Mouse (Mus musculus) embryonic facial prominence, embryonic 14.5 days (tissue): ENCODE results near the gene Olfr566. TPM values are rescaled to one million over a fixed set of nuclear protein-coding genes. Genes with fewer than 3 reads are reported as not detected.

Experiments used
- ATAC-seq: fragments of 200-750 bp; cut with Nextera tagmentation; 2 replicates; pipeline ENCODE4 v1.8.0; 2017; ENCODE audit warnings: low read depth, moderate number of reproducible peaks, moderate TSS enrichment
- DNase-seq: peaks from one replicate; pipeline ENCODE4 v3.0.0-alpha.2; 2015; ENCODE audit warnings: low spot score
- H3K27ac ChIP-seq: fragments of 300-500 bp; sonication (generic); replicated peaks from 2 replicates; pipeline ENCODE4 v1.5.1; 2014; ENCODE audit warnings: low read depth, mild to moderate bottlenecking, low read length, moderate library complexity
- H3K27me3 ChIP-seq: fragments of 300-500 bp; sonication (generic); replicated peaks from 2 replicates; pipeline ENCODE4 v1.6.1; 2014; ENCODE audit warnings: low read length; ENCODE audit not compliant: control insufficient read depth, insufficient read depth
- H3K36me3 ChIP-seq: fragments of 300-500 bp; sonication (generic); 2 replicates; pipeline ENCODE4 v1.6.1; 2014; ENCODE audit warnings: low read length, mixed read lengths; ENCODE audit not compliant: control insufficient read depth, insufficient read depth
- H3K4me1 ChIP-seq: fragments of 300-500 bp; sonication (generic); 2 replicates; pipeline ENCODE4 v1.6.1; 2014; ENCODE audit warnings: antibody characterized with exemption, low read length; ENCODE audit not compliant: control insufficient read depth, insufficient read depth
- H3K4me2 ChIP-seq: fragments of 300-500 bp; sonication (generic); 2 replicates; pipeline ENCODE4 v1.6.1; 2014; ENCODE audit warnings: low read depth, mild to moderate bottlenecking, low read length, moderate library complexity, mixed read lengths
- H3K4me3 ChIP-seq: fragments of 300-500 bp; sonication (generic); 2 replicates; pipeline ENCODE4 v1.5.1; 2014; ENCODE audit warnings: low read depth, mild to moderate bottlenecking, low read length
- H3K9ac ChIP-seq: fragments of 300-500 bp; sonication (generic); 2 replicates; pipeline ENCODE4 v1.6.1; 2014; ENCODE audit warnings: low read depth, mild to moderate bottlenecking, low read length, moderate library complexity, mixed read lengths
- H3K9me3 ChIP-seq: fragments of 300-500 bp; sonication (generic); 2 replicates; pipeline ENCODE4 v1.6.1; 2016; ENCODE audit warnings: low read length; ENCODE audit not compliant: control insufficient read depth
- WGBS: fragments of 180-500 bp; shearing (Covaris S2); extraction: QIAGEN DNeasy Blood & Tissue Kit; methylation state at CpG from one replicate; pipeline ENCODE4 v1.1.7; 2014; 5-methylcytosine and 5-hydroxymethylcytosine counted together
- polyA plus RNA-seq: library from polyadenylated mRNA; unstranded; fragments of >200 nt; fragmentation: Nextera tagmentation; extraction: Ambion mirVana; gene quantifications from 2 replicates; pipeline ENCODE4 v1.2.1, GENCODE M21; 2014

Gene Olfr566
- 0.14 TPM in 1 of 2 replicates, not detected in the other for polyA plus RNA-seq

DNA sequence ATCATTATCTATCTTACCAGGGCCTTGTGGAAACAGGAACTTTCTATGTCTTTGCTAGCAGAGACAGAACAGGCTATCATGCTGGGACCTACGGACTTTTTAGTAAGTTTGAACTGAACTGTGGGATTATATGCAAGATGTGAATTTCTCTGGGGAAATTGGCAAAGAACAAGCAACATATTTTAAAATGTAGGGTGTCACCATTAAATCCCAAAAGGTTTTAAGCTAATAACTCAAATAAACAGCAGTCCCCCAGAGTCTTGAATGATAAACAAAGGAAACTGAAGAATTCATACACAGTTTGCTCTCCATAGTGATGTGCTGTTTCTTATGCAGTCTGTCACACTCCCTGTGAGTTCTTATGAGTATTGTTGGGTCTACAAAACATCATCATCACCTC, at the start of gene Olfr566:
Olfr566 (minus strand) TSS at position 101 of the 400 bp plus-strand sequence.
- 83% methylated on average over 1 of the region's 1 CpGs for WGBS
- Histone ChIP-seq H3K36me3 (no peaks in the 10 kb centered on the region), H3K4me3 (no peak within 1 kb of the TSS), H3K9me3 (no peaks in the 10 kb centered on the region), H3K9ac (no peak within 1 kb of the TSS), H3K27ac (no peak within 1 kb of the TSS), H3K27me3 (no peaks in the 10 kb centered on the region), H3K4me1 (no peaks in the 10 kb centered on the region), H3K4me2 (no peak within 1 kb of the TSS)
- ATAC-seq (no peak), DNase-seq (no peak)

DNA sequence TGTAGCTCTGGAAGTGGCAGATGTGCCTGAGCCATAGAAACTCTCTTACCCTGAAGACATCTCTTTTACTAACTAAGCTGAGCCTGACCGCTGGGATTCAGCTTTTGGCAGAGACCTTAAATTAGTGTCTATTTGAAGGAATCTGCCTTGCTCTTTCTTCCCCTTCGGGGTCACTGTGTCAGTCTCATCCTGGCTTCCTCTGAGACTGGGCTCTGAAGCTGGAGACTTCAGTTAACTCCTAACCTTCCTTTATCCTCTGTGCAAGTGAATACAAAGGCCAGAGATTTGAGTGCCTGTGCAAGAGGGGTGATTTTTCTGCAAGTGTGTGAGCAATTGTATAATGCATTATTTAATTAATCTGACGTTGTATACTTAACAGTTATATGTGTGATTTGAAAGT, 32.2 kb upstream of the Olfr566 start, which contains the start of gene Olfr569:
Olfr569 (minus strand) TSS at position 101 of the 400 bp plus-strand sequence.
- Histone ChIP-seq H3K27ac (no peak within 1 kb of the TSS), H3K9ac (no peak within 1 kb of the TSS), H3K27me3 (no peaks in the 10 kb centered on the region), H3K4me2 (no peak within 1 kb of the TSS), H3K36me3 (no peaks in the 10 kb centered on the region), H3K4me1 (no peaks in the 10 kb centered on the region), H3K9me3 (no peaks in the 10 kb centered on the region), H3K4me3 (no peak within 1 kb of the TSS)
- no peak for DNase-seq
- ATAC-seq: no peak
- 57% methylated on average over 3 of the region's 3 CpGs for WGBS

DNA sequence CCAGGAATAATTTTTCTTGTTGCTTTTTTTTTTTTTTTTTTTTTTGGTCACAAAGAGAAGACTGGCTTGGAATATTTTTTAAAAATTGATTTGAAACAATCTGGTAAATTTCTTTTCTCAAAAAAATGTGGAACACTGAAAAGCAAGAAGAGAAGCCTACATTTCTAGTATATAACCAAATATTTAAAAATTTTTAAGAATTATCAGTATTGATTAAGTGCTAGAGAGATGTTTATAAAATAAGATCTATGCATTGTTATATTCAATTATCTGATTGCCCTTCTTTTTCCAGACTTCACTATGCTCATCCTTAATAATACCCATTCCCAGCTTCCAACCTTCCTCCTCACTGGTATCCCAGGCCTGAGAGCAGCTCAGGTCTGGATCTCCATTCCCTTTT, 18.3 kb upstream of the Olfr566 start, which contains the start of gene Olfr568:
Olfr568 (plus strand) TSS at position 301 of the 400 bp plus-strand sequence.
- Histone ChIP-seq H3K4me2 (no peak within 1 kb of the TSS), H3K4me1 (no peaks in the 10 kb centered on the region), H3K27me3 (no peaks in the 10 kb centered on the region), H3K36me3 (no peaks in the 10 kb centered on the region), H3K27ac (no peak within 1 kb of the TSS), H3K9me3 (no peaks in the 10 kb centered on the region), H3K9ac (no peak within 1 kb of the TSS), H3K4me3 (no peak within 1 kb of the TSS)
- DNase-seq (no peak), ATAC-seq (no peak)

DNA sequence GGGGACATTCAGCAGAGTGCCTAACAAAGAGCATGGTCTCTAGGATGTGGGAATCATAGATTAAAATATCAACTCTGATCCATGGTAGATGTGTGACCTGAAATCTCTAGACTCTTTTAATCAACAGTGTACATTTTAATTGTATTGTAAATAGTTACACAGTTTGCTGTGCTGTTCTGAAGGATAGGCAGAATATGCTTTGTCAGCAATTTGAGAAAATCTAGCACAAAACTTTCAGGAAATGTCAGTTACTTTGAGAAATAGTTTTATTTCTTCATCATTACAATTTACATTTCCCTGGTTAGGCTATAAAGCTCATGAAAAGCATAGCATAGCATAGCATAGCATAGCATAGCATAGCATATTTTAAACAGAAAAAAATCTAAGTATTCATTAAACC, 2.8 kb downstream of the Olfr566 start:
- H3K27me3 ChIP-seq: no peaks in the 10 kb centered on the region
- no peaks in the 10 kb centered on the region for H3K36me3 ChIP-seq
- H3K4me1 ChIP-seq: no peaks in the 10 kb centered on the region
- H3K4me2 ChIP-seq: no peak overlapping the region
- DNase-seq (no peak), ATAC-seq (no peak)
- H3K27ac ChIP-seq: no peak overlapping the region
- no peak overlapping the region for H3K9ac ChIP-seq
- H3K9me3 ChIP-seq: no peaks in the 10 kb centered on the region
- H3K4me3 ChIP-seq: no peak overlapping the region

Other genes starting within 250 kb of the Olfr566 start
- 0.08 TPM in 1 of 2 replicates, not detected in the other for gene Olfr553, start 240.5 kb downstream of the Olfr566 start, polyA plus RNA-seq
- gene Olfr554, start 220.3 kb downstream of the Olfr566 start, polyA plus RNA-seq: not detected in 2 replicates
- gene Olfr555, start 199.9 kb downstream of the Olfr566 start, polyA plus RNA-seq: not detected in 2 replicates
- not detected in 2 replicates for gene Olfr556, start 193.9 kb downstream of the Olfr566 start, polyA plus RNA-seq
- gene Trim68, start 171.4 kb downstream of the Olfr566 start, polyA plus RNA-seq: 12.6 and 15.4 TPM in 2 replicates
- 0.10 and 0.12 TPM in 2 replicates for gene Olfr557, start 162.9 kb downstream of the Olfr566 start, polyA plus RNA-seq
- 0.75 and 1.4 TPM in 2 replicates for gene Olfr558, start 156.6 kb downstream of the Olfr566 start, polyA plus RNA-seq
- gene Olfr33, start 139.7 kb downstream of the Olfr566 start, polyA plus RNA-seq: not detected in 2 replicates
- not detected in 2 replicates for gene Olfr559, start 131.3 kb downstream of the Olfr566 start, polyA plus RNA-seq
- gene Olfr560, start 99.4 kb downstream of the Olfr566 start, polyA plus RNA-seq: not detected in 2 replicates
- 1.0 and 1.5 TPM in 2 replicates for gene Olfr78, start 99.3 kb downstream of the Olfr566 start, polyA plus RNA-seq
- 0.11 TPM in 1 of 2 replicates, not detected in the other for gene Olfr561, start 87.5 kb downstream of the Olfr566 start, polyA plus RNA-seq
- gene Olfr564, start 55.3 kb downstream of the Olfr566 start, polyA plus RNA-seq: not detected in 2 replicates
- not detected in 2 replicates for gene Olfr568, start 18.4 kb upstream of the Olfr566 start, polyA plus RNA-seq
- not detected in 2 replicates for gene Olfr569, start 32.1 kb upstream of the Olfr566 start, polyA plus RNA-seq
- not detected in 2 replicates for gene Olfr570, start 35.8 kb upstream of the Olfr566 start, polyA plus RNA-seq
- 0.06 and 0.08 TPM in 2 replicates for gene Olfr571, start 58.8 kb upstream of the Olfr566 start, polyA plus RNA-seq
- gene Olfr572, start 65.6 kb upstream of the Olfr566 start, polyA plus RNA-seq: not detected in 2 replicates
- not detected in 2 replicates for gene Olfr573-ps1, start 83.8 kb upstream of the Olfr566 start, polyA plus RNA-seq
- gene Olfr574, start 89.7 kb upstream of the Olfr566 start, polyA plus RNA-seq: not detected in 2 replicates
- gene Olfr575, start 100.0 kb upstream of the Olfr566 start, polyA plus RNA-seq: not detected in 2 replicates
- not detected in 2 replicates for gene Olfr576, start 103.9 kb upstream of the Olfr566 start, polyA plus RNA-seq
- gene Olfr577, start 117.2 kb upstream of the Olfr566 start, polyA plus RNA-seq: not detected in 2 replicates
- 0.08 and 0.31 TPM in 2 replicates for gene Olfr578, start 130.6 kb upstream of the Olfr566 start, polyA plus RNA-seq
- gene Olfr582, start 179.3 kb upstream of the Olfr566 start, polyA plus RNA-seq: not detected in 2 replicates
- gene Olfr583, start 192.5 kb upstream of the Olfr566 start, polyA plus RNA-seq: not detected in 2 replicates
- 0.24 TPM in 1 of 2 replicates, not detected in the other for gene Olfr584, start 223.1 kb upstream of the Olfr566 start, polyA plus RNA-seq
- gene Olfr585, start 239.0 kb upstream of the Olfr566 start, polyA plus RNA-seq: not detected in 2 replicates